In the genomic region with DNA sequence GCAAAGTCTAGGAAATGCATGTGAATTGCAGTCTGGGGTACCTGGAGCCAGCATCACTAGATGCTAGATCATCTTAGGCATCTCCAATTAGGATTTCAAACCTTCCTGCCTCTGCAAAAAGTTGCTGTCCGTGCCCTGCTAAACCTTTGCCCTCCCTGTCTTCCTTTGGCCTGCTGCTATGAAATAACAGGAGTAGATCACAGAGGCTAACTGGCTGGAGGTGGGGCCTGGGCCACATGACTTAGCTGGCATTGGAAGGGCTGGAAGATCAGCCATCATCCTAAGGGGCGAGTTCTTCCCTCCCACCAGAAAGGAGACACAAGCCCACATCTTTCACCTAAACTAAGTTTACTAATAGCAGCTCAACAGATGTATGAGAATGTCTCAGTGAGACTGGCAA, we compare ENCODE assay signal across 24 mouse cellular contexts. TPM values are rescaled to one million over a fixed set of nuclear protein-coding genes. Genes with fewer than 3 reads are reported as not detected.
A peak's percentile ranks its signal among the peaks of the same experiment; 100 is the strongest.
DNase-seq lines count a peak whose midpoint lies in the region; TF ChIP-seq lines count a peak whose summit lies in the region.
"Had no signal": no experiment of that assay in that cellular context is flagged by ENCODE, and none has a peak within 500 bp of the region (broad histone marks: within the 10 kb centered on the region; RNA-seq: fewer than 3 reads in every experiment).

No protein-coding gene starts in this region.

- TF ChIP-seq POLR2A in myocyte (IDR thresholded peaks at IDR 0.05; ENCODE audit: insufficient read length, low read depth): no peak

- no peaks in the 10 kb centered on the region for H3K36me3 ChIP-seq in heart, embryonic 10.5 days
- H3K36me3 ChIP-seq in C2C12 (ENCODE audit: control insufficient read depth, insufficient read depth) (no peaks in the 10 kb centered on the region), myocyte (ENCODE audit: control insufficient read depth, insufficient read depth) (no peaks in the 10 kb centered on the region)
- H3K36me3 ChIP-seq: embryonic facial prominence, embryonic 13.5 days; embryonic facial prominence, embryonic 15.5 days; forebrain, embryonic 10.5 days; forebrain, embryonic 12.5 days; forebrain, embryonic 15.5 days had no signal

- peak overlapping the region; percentile 65 for H3K4me2 ChIP-seq in myocyte (ENCODE audit: low read depth)
- H3K4me2 ChIP-seq: embryonic facial prominence, embryonic 13.5 days; embryonic facial prominence, embryonic 15.5 days; forebrain, embryonic 12.5 days; forebrain, embryonic 15.5 days had no signal

- no peaks in the 10 kb centered on the region for H3K9me3 ChIP-seq in heart, embryonic 10.5 days
- H3K9me3 ChIP-seq: embryonic facial prominence, embryonic 13.5 days; embryonic facial prominence, embryonic 15.5 days; forebrain, embryonic 10.5 days; forebrain, embryonic 12.5 days; forebrain, embryonic 15.5 days had no signal

- peak; percentile 71 for DNase-seq in heart, embryonic 10.5 days (ENCODE audit: low spot score)
- DNase-seq in heart, postnatal 4 days: no peak
- no peak for DNase-seq in cerebellum, adult 18-20 months
- DNase-seq: adrenal gland, adult 2 months; adrenal gland, postnatal 10 days; adrenal gland, postnatal 25 days; B cell, adult 2 months; cerebellum, adult 11-12 months; cerebellum, adult 8-10 months; cerebellum, adult 9-11 months; cerebellum, postnatal 14 days; cerebellum, postnatal 36 days; embryo, embryonic 11 days; forebrain, postnatal 0 days had no signal

- peaks cover 5% of the 10 kb centered on the region for H3K79me3 ChIP-seq in C2C12 (ENCODE audit: low read depth)

- TF ChIP-seq CTCF in C2C12 (IDR thresholded peaks at IDR 0.05; ENCODE audit: control insufficient read depth, insufficient read depth, insufficient read length): no peak

- H3K4me1 ChIP-seq in heart, embryonic 10.5 days: peaks cover 15% of the 10 kb centered on the region

- H3K4me3 ChIP-seq in heart, embryonic 10.5 days: no peak overlapping the region
- no peak overlapping the region for H3K4me3 ChIP-seq in C2C12 (ENCODE audit: insufficient read depth, poor library complexity, severe bottlenecking)
- H3K4me3 ChIP-seq in myocyte: no peak overlapping the region
- H3K4me3 ChIP-seq: embryonic facial prominence, embryonic 13.5 days; embryonic facial prominence, embryonic 15.5 days; erythroblast, embryonic 14.5 days; forebrain, embryonic 10.5 days; forebrain, embryonic 12.5 days; forebrain, embryonic 15.5 days had no signal

- H3K27me3 ChIP-seq in heart, embryonic 10.5 days (ENCODE audit: insufficient read depth, poor library complexity, severe bottlenecking): peaks cover 47% of the 10 kb centered on the region
- no peaks in the 10 kb centered on the region for H3K27me3 ChIP-seq in C2C12 (ENCODE audit: control insufficient read depth, insufficient read depth, insufficient read length)
- H3K27me3 ChIP-seq in myocyte (ENCODE audit: control insufficient read depth, insufficient read depth, insufficient read length): no peaks in the 10 kb centered on the region
- H3K27me3 ChIP-seq: embryonic facial prominence, embryonic 15.5 days; forebrain, embryonic 15.5 days had no signal

- H3ac ChIP-seq in C2C12 (ENCODE audit: control insufficient read depth, insufficient read length, low read depth) (no peak overlapping the region), myocyte (ENCODE audit: control insufficient read depth, insufficient read length) (no peak overlapping the region)

- WGBS in heart, embryonic 10.5 days: 49% methylated on average over 2 of the region's 2 CpGs

- H3K79me2 ChIP-seq in C2C12 (ENCODE audit: control insufficient read depth, insufficient read depth) (peaks cover 7% of the 10 kb centered on the region), myocyte (ENCODE audit: control insufficient read depth, insufficient read depth) (peaks cover 6% of the 10 kb centered on the region)

- no peak overlapping the region for H3K27ac ChIP-seq in heart, embryonic 10.5 days
- H3K27ac ChIP-seq: embryonic facial prominence, embryonic 13.5 days; forebrain, embryonic 10.5 days; forebrain, embryonic 12.5 days; forebrain, embryonic 15.5 days had no signal

TF ChIP-seq in C2C12, 6 proteins besides CTCF, POLR2A, EP300 and RAD21:
- TF ChIP-seq USF1 (IDR thresholded peaks at IDR 0.05; ENCODE audit: low read depth) (peak; percentile 46), MYOG (IDR thresholded peaks at IDR 0.05; ENCODE audit: control insufficient read depth, extremely low read depth, insufficient read length) (no peak), FOSL1 (IDR thresholded peaks at IDR 0.05; ENCODE audit: insufficient read depth, low read length, poor library complexity, severe bottlenecking) (no peak)

TF ChIP-seq in myocyte, 11 proteins besides CTCF, POLR2A, EP300 and RAD21:
- TF ChIP-seq SRF (IDR thresholded peaks at IDR 0.05; ENCODE audit: control insufficient read depth, insufficient read length, low read depth): peak; percentile 7
- TF ChIP-seq TCF12 (IDR thresholded peaks at IDR 0.05; ENCODE audit: insufficient read depth, poor library complexity, severe bottlenecking): no peak
- TF ChIP-seq MYOG (IDR thresholded peaks at IDR 0.05; ENCODE audit: control insufficient read depth in 1 of 3, insufficient read depth in 1 of 3, insufficient read length in 2 of 3, low read depth in 2 of 3): no peak
- TF ChIP-seq E2F4 (IDR thresholded peaks at IDR 0.05; ENCODE audit: insufficient read depth): no peak
- TF ChIP-seq USF1 (IDR thresholded peaks at IDR 0.05; ENCODE audit: low read depth): peak; percentile 58
- no peak for TF ChIP-seq MAX (IDR thresholded peaks at IDR 0.05; ENCODE audit: low read depth)
- TF ChIP-seq POLR2AphosphoS2 (IDR thresholded peaks at IDR 0.05; ENCODE audit: insufficient read length, low read depth): no peak
- TF ChIP-seq MYOD1 (IDR thresholded peaks at IDR 0.05; ENCODE audit: control insufficient read depth in 1 of 3, insufficient read length in 2 of 3, low read depth in 2 of 3): no peak
- no peak for TF ChIP-seq REST (IDR thresholded peaks at IDR 0.05; ENCODE audit: insufficient read depth, insufficient read length)
- no peak for TF ChIP-seq TCF3 (IDR thresholded peaks at IDR 0.05; ENCODE audit: insufficient read length, low read depth)
- no peak for TF ChIP-seq CEBPB (IDR thresholded peaks at IDR 0.05; ENCODE audit: insufficient read depth, poor library complexity, severe bottlenecking)

RNA-seq across cellular contexts. Expression of gene Dagla, which starts 4.3 kb away (rescaled TPM):
- polyA plus RNA-seq in heart, embryonic 10.5 days (2016; fragmentation: Nextera tagmentation; extraction: Ambion mirVana): 1.2 TPM in 2 replicates
- 1 to 10 TPM; 3.8 to 4.1 TPM for total RNA-seq in heart, postnatal 4 days (2021)
- polyA plus RNA-seq in C2C12 (2012; fragmentation: generic; extraction: Trizol) (8.3 TPM), myocyte (2012; fragmentation: generic; extraction: Trizol) (9.6 TPM)
- total RNA-seq: common myeloid progenitor, adult 5-6 weeks; MEL had no signal
